In genomic region chr15:27160986-27161385, GRCm38 (mm10) we compare ENCODE assay signal across 26 mouse cellular contexts.
A peak's percentile ranks its signal among the peaks of the same experiment; 100 is the strongest.
DNase-seq lines count a peak whose midpoint lies in the region; ATAC-seq and TF ChIP-seq lines count a peak whose summit lies in the region.
"Had no signal": no experiment of that assay in that cellular context is flagged by ENCODE, and none has a peak within 500 bp of the region (broad histone marks: within the 10 kb centered on the region; RNA-seq: fewer than 3 reads in every experiment).

No protein-coding gene starts in this region.

- no peak for TF ChIP-seq RAD21 in MEL (IDR thresholded peaks at IDR 0.05; ENCODE audit: low read depth, low read length)

- no peak for TF ChIP-seq EP300 in heart, postnatal 0 days (IDR thresholded peaks at IDR 0.05; ENCODE audit: low read depth)
- TF ChIP-seq EP300 in lung, postnatal 0 days (IDR thresholded peaks at IDR 0.05): no peak
- no peak for TF ChIP-seq EP300 in MEL (IDR thresholded peaks at IDR 0.05; ENCODE audit: low read depth in 1 of 2, low read length in 2 of 2)

- no peak overlapping the region for H3K4me3 ChIP-seq in heart, postnatal 0 days (ENCODE audit: low read depth, low read length)
- H3K4me3 ChIP-seq in lung, postnatal 0 days (ENCODE audit: low read depth, low read length): no peak overlapping the region
- no peak overlapping the region for H3K4me3 ChIP-seq in MEL (ENCODE audit: control insufficient read depth in 1 of 2, insufficient read depth in 1 of 2, low read depth in 2 of 2, low read length in 2 of 2)
- H3K4me3 ChIP-seq: embryonic facial prominence, embryonic 12.5 days; embryonic facial prominence, embryonic 15.5 days; forebrain, embryonic 12.5 days; forebrain, embryonic 15.5 days; heart, embryonic 12.5 days; heart, embryonic 15.5 days; hindbrain, embryonic 12.5 days; hindbrain, embryonic 15.5 days had no signal

- ATAC-seq in heart, postnatal 0 days (ENCODE audit: insufficient read depth, low read depth): no peak
- no peak for ATAC-seq in lung, postnatal 0 days
- ATAC-seq: forebrain, embryonic 15.5 days had no signal

- no peak for TF ChIP-seq POLR2A in MEL (IDR thresholded peaks at IDR 0.05; ENCODE audit: control insufficient read depth in 1 of 2, insufficient read depth in 1 of 2, low read depth in 1 of 2, low read length in 2 of 2, poor library complexity in 1 of 2)

- no peaks in the 10 kb centered on the region for H3K36me3 ChIP-seq in heart, postnatal 0 days (replicated peaks; ENCODE audit: control insufficient read depth, insufficient read depth, low read length)
- H3K36me3 ChIP-seq in lung, postnatal 0 days (ENCODE audit: insufficient read depth, low read length): no peaks in the 10 kb centered on the region
- no peaks in the 10 kb centered on the region for H3K36me3 ChIP-seq in MEL (ENCODE audit: control insufficient read depth in 1 of 2, insufficient read depth in 2 of 2, low read length in 2 of 2)
- H3K36me3 ChIP-seq: embryonic facial prominence, embryonic 12.5 days; embryonic facial prominence, embryonic 15.5 days; forebrain, embryonic 12.5 days; forebrain, embryonic 15.5 days; G1E; heart, embryonic 12.5 days; heart, embryonic 15.5 days; hindbrain, embryonic 12.5 days; hindbrain, embryonic 15.5 days had no signal

- H3K4me1 ChIP-seq in heart, postnatal 0 days (ENCODE audit: control insufficient read depth, insufficient read depth): no peaks in the 10 kb centered on the region
- H3K4me1 ChIP-seq in lung, postnatal 0 days (ENCODE audit: insufficient read depth, low read depth, low read length): no peaks in the 10 kb centered on the region
- no peaks in the 10 kb centered on the region for H3K4me1 ChIP-seq in MEL (ENCODE audit: control insufficient read depth in 1 of 2, insufficient read depth in 2 of 2, low read length in 2 of 2)
- H3K4me1 ChIP-seq: embryonic facial prominence, embryonic 12.5 days; embryonic facial prominence, embryonic 15.5 days; forebrain, embryonic 12.5 days; forebrain, embryonic 15.5 days; heart, embryonic 12.5 days; heart, embryonic 15.5 days; hindbrain, embryonic 12.5 days; hindbrain, embryonic 15.5 days had no signal

- no peaks in the 10 kb centered on the region for H3K9me3 ChIP-seq in heart, postnatal 0 days (replicated peaks; ENCODE audit: control insufficient read depth, low read length)
- no peaks in the 10 kb centered on the region for H3K9me3 ChIP-seq in lung, postnatal 0 days (ENCODE audit: low read length)
- no peaks in the 10 kb centered on the region for H3K9me3 ChIP-seq in MEL (replicated peaks; ENCODE audit: insufficient read depth, low read length)
- H3K9me3 ChIP-seq: embryonic facial prominence, embryonic 12.5 days; embryonic facial prominence, embryonic 15.5 days; forebrain, embryonic 12.5 days; forebrain, embryonic 15.5 days; G1E; heart, embryonic 12.5 days; heart, embryonic 15.5 days; hindbrain, embryonic 12.5 days; hindbrain, embryonic 15.5 days had no signal

- peak; percentile 6 for DNase-seq in heart, postnatal 0 days (ENCODE audit: low spot score)
- DNase-seq in heart, postnatal 10 days: no peak
- peak; percentile 17 for DNase-seq in lung, postnatal 0 days (ENCODE audit: low spot score)
- no peak for DNase-seq in lung, adult 18-20 months
- peak; percentile 4 for DNase-seq in MEL (ENCODE audit: low read depth, low spot score)
- peak; percentile 4 for DNase-seq in retina, postnatal 1 day
- no peak for DNase-seq in frontal cortex, postnatal 14 days (ENCODE audit: low spot score in 2 of 2)
- DNase-seq: adrenal gland, adult 2 months; adrenal gland, postnatal 14 days; B cell, adult 2 months; cerebellum, adult 11 months; cerebellum, adult 2 months; cerebellum, adult 9-11 months; cerebellum, postnatal 25 days; gastrocnemius, postnatal 10 days; gastrocnemius, postnatal 36 days had no signal

- 51% methylated on average over 5 of the region's 5 CpGs for WGBS in heart, postnatal 0 days
- WGBS in lung, postnatal 0 days: 56% methylated on average over 5 of the region's 5 CpGs

- intact Hi-C loops in heart, postnatal 10 days (cut with DNase I): no loop called here

- H3K9ac ChIP-seq in heart, postnatal 0 days (replicated peaks; ENCODE audit: low read depth, low read length): no peak overlapping the region
- no peak overlapping the region for H3K9ac ChIP-seq in lung, postnatal 0 days (replicated peaks; ENCODE audit: low read depth)
- H3K9ac ChIP-seq in MEL (ENCODE audit: control insufficient read depth, low read depth, low read length, poor library complexity, severe bottlenecking): no peak overlapping the region
- H3K9ac ChIP-seq: embryonic facial prominence, embryonic 12.5 days; embryonic facial prominence, embryonic 15.5 days; forebrain, embryonic 12.5 days; forebrain, embryonic 15.5 days; heart, embryonic 12.5 days; heart, embryonic 15.5 days; hindbrain, embryonic 12.5 days; hindbrain, embryonic 15.5 days had no signal

- no peak overlapping the region for H3K27ac ChIP-seq in heart, postnatal 0 days (ENCODE audit: low read depth)
- no peak overlapping the region for H3K27ac ChIP-seq in lung, postnatal 0 days (ENCODE audit: low read length)
- no peak overlapping the region for H3K27ac ChIP-seq in MEL (ENCODE audit: control insufficient read depth, low read depth, low read length)
- H3K27ac ChIP-seq: embryonic facial prominence, embryonic 12.5 days; embryonic facial prominence, embryonic 15.5 days; forebrain, embryonic 12.5 days; forebrain, embryonic 15.5 days; heart, embryonic 15.5 days; hindbrain, embryonic 12.5 days; hindbrain, embryonic 15.5 days had no signal

- no peaks in the 10 kb centered on the region for H3K27me3 ChIP-seq in heart, postnatal 0 days (ENCODE audit: control insufficient read depth, insufficient read depth, low read length)
- no peaks in the 10 kb centered on the region for H3K27me3 ChIP-seq in lung, postnatal 0 days (replicated peaks; ENCODE audit: insufficient read depth, low read length)
- no peaks in the 10 kb centered on the region for H3K27me3 ChIP-seq in MEL (ENCODE audit: control insufficient read depth in 1 of 2, insufficient read depth in 2 of 2, low read length in 2 of 2)
- H3K27me3 ChIP-seq: CH12.LX; embryonic facial prominence, embryonic 12.5 days; embryonic facial prominence, embryonic 15.5 days; forebrain, embryonic 12.5 days; forebrain, embryonic 15.5 days; heart, embryonic 12.5 days; heart, embryonic 15.5 days; hindbrain, embryonic 12.5 days; hindbrain, embryonic 15.5 days had no signal

- H3K79me2 ChIP-seq in MEL (ENCODE audit: control insufficient read depth, insufficient read depth, low read length, poor library complexity): no peaks in the 10 kb centered on the region

- no peak for TF ChIP-seq CTCF in heart, postnatal 0 days (IDR thresholded peaks at IDR 0.05; ENCODE audit: low read depth)
- TF ChIP-seq CTCF in lung, postnatal 0 days (IDR thresholded peaks at IDR 0.05): no peak
- no peak for TF ChIP-seq CTCF in MEL (IDR thresholded peaks at IDR 0.05 in 2 of 3, conservative IDR thresholded peaks at IDR 0.05 in 1 of 3; ENCODE audit: control insufficient read depth in 1 of 3, insufficient read depth in 1 of 3, low read depth in 2 of 3, low read length in 3 of 3, poor library complexity in 1 of 3, severe bottlenecking in 1 of 3)

- no peak overlapping the region for H3K4me2 ChIP-seq in heart, postnatal 0 days (ENCODE audit: low read depth, low read length)
- H3K4me2 ChIP-seq in lung, postnatal 0 days (replicated peaks; ENCODE audit: low read depth, low read length): no peak overlapping the region
- H3K4me2 ChIP-seq: embryonic facial prominence, embryonic 12.5 days; embryonic facial prominence, embryonic 15.5 days; forebrain, embryonic 12.5 days; forebrain, embryonic 15.5 days; heart, embryonic 12.5 days; heart, embryonic 15.5 days; hindbrain, embryonic 12.5 days; hindbrain, embryonic 15.5 days had no signal

TF ChIP-seq in MEL, 35 proteins besides CTCF, POLR2A, EP300 and RAD21:
- no peak for TF ChIP-seq CHD2 (IDR thresholded peaks at IDR 0.05; ENCODE audit: low read length)
- TF ChIP-seq BHLHE40 (IDR thresholded peaks at IDR 0.05; ENCODE audit: borderline replicate concordance, low read depth, low read length): no peak
- no peak for TF ChIP-seq CHD1 (IDR thresholded peaks at IDR 0.05; ENCODE audit: low read depth, low read length)
- TF ChIP-seq JUND (IDR thresholded peaks at IDR 0.05; ENCODE audit: low read depth, low read length): no peak
- TF ChIP-seq MEF2A (IDR thresholded peaks at IDR 0.05; ENCODE audit: extremely low read depth, insufficient replicate concordance, low read depth, low read length, poor library complexity, severe bottlenecking): no peak
- no peak for TF ChIP-seq MXI1 (IDR thresholded peaks at IDR 0.05; ENCODE audit: low read depth, low read length)
- no peak for TF ChIP-seq MYB (IDR thresholded peaks at IDR 0.05; ENCODE audit: low read depth, low read length)
- TF ChIP-seq POLR2AphosphoS2 (IDR thresholded peaks at IDR 0.05; ENCODE audit: low read length): no peak
- no peak for TF ChIP-seq GABPA (IDR thresholded peaks at IDR 0.05; ENCODE audit: low read depth, low read length)

Comparison
In these comparisons a context has a peak if more than half of its experiments do, and no peak if none do; other contexts are left out.
1. DNase-seq: peak in heart, postnatal 0 days (single experiment), lung, postnatal 0 days (single experiment), MEL (single experiment) and retina, postnatal 1 day (single experiment); none in heart, postnatal 10 days (0 of 2), lung, adult 18-20 months (0 of 2) and frontal cortex, postnatal 14 days (0 of 2).